Mouse (Mus musculus) embryo, embryonic 9.5 days (tissue): ENCODE measurements around the gene Tma7.
A peak's percentile ranks its signal among the peaks of the same experiment; 100 is the strongest.

Experiments
- DNase-seq: peaks from one replicate; pipeline ENCODE4 v3.0.0-alpha.2; 2017; ENCODE audit errors: extremely low spot score

Gene Tma7

DNA sequence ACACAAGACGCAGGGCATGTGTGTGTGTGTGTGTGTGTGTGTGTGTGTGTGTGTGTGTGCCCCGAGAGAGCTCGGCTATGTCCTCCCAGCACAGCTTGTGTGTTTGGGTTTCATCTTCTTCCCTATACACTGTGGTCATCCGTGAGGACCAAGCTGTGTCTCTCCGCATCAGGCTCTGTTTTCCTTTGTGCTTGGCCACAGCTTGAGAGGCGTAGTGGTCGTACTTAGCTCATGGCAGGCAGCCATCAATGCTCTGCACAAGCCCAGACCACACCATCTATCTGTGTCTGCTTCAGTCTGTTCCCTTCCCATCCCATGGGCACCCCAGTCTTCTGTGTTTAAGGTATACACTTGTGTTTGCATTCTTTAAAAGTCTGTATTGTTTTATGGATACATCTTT is 41.0 kb downstream of the Tma7 start:
- DNase-seq, result no peak

DNA sequence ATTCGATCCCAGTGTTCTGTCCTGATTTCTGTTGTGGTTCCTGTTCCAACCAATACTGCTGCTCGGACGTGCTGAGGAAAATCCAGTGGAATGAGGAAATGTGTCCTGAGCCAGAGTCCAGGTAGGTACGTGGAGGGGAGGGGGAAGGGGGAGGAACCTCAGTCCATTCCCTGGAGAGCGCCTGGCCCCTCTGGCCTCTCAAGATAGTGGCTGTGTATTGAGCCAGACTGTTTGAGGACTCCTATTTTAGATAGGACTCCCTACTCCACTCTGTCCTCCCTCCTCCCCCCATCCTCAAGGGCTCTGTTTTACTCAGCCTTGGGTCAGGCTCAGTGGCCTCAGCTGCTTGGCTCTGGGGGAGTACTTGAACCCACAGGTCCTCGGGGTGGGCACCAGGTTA is 41.5 kb downstream of the Tma7 start:
- no peak for DNase-seq

DNA sequence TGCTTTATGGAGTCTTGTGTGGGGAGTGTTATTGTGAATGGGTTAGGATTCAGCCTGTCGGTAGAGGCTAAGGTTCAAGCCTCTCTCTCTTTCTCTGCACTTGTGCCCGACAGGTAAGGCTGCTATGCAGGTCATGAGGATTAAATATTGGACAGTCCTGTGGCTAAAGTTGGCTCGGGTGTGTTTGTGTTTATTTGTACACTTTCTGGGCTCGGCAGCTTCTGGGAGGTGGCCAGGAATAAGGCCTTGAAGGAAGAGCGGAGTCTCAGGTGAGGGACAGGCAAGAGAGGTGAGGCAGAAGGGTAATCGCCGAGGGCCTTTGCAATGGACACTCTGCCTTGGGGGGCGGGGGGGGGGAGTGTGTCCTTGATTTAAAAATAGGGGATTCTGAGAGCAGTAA is 42.2 kb downstream of the Tma7 start:
- DNase-seq, result no peak

DNA sequence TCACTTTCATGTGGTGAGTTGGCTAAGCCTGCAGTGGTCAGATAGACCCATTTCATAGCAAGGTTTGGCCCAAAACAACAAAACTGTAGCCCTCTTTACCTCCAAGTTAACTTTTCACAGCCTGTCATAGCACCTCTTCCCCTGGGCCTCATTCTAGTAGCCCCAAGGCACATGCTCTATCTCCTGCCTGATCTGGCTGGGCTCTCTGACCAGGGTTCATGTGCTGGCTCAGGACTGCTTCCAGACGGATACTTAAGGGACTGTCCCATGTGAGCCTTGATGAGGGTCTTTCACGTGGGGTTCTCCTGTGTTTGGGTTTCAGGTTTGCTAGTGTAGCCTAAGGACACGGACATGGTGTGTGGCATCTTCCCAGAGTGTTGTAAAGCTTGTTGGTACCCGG is 42.7 kb downstream of the Tma7 start:
- DNase-seq, result no peak

DNA sequence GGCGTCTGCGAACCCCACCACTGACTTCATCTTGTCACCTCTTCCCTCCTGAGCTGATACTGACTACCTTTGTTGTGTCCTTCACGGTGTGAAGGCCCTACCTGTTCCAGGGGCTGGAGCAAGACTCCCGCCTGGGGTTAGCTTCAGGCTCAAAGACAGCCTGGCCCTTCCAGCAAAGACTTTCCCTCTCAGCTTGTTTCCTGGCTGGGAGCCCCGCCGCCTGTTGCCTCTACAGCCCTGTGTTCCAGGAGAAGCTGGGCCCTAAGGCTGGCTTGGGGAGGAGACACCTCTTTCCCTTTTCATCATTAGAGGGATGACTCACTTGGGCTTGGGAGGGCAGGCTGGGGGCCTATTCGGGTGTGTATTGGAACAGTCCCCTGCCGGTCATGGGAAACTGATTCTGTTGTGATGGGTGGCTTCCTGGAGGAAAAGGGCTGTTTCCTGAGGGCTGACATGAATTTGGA is 43.5 kb downstream of the Tma7 start:
- DNase-seq, result no peak

DNA sequence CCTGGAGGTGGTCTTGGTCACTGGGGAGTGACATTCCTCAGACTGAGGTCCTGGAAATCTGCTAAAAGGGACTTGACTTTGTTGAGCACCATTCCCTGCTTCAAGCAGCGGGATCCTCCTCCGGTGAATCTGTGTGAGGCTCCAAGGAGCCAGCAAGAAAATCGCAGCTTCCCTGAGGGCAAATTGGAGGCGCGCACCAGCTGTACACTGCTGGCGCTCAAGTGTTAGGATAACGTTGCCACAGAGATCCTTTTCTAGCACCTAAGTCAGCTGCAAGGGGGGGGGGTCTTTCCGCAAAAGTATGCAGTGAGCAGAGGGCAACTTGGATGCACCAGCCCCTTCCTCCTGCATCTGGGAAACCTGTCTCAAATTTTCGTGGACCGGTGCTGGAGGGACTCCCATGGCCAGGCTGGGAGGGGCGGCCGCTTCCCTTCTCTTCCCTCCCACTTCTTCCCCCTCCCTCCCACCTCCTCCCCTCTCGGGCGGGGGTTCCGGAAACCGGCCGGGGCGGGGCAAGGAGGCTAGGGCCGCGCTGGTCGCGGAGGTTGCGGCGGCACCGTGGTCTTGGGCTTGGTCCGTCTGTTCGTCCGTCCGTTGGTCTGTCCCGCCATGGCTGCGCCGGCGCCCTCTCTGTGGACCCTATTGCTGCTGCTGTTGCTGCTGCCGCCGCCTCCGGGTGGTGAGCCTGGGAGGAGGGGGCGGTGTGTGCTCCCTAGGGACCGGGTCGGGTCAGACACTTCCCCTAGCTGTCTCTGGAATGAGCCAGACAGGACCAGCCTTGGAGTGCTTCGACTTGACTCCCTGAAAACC is 44.1 kb downstream of the Tma7 start, which contains the start of gene Shisa5:
Gene Shisa5, plus strand, starts transcription at position 480 of the 810 bp plus-strand sequence.
- peak; percentile 86 for DNase-seq

DNA sequence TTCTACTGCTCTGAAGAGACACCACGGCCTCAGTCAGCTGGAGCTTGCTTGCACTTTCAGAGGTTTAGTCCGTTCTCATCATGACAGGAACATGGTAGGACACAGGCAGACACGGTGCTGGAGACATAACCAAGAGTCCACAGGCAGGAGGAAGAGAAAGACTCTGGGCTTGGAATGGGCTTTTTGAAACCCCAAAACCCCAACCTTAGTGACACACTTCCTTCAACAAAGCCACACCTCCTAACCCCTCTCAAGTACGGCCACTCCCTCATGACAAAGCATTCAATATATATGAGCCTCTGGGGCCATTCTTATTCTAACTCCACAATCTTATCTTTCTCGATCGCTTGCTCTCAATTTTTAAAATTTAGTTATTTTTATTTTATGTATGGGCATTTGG is 50.0 kb downstream of the Tma7 start:
- no peak for DNase-seq

DNA sequence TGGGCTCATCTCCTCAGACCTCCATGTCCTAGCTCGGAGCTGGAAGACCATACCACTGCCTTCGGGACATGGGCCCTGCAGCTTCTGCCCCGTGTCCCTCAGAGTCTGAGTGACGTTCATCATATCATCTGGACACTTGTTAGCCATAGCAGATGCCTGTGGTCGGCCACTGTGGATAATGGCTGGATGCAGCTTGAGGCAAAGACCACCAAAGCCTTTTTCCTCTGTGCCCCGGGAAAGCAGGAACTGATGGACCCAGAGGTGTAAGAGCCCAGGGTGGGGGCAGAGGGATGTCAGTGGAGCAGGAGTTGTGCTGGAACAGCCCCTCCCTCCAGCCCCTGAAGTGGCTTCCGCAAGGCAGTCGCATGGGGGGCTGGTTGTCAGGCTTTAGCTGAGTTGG is 50.7 kb downstream of the Tma7 start:
- DNase-seq, result no peak

DNA sequence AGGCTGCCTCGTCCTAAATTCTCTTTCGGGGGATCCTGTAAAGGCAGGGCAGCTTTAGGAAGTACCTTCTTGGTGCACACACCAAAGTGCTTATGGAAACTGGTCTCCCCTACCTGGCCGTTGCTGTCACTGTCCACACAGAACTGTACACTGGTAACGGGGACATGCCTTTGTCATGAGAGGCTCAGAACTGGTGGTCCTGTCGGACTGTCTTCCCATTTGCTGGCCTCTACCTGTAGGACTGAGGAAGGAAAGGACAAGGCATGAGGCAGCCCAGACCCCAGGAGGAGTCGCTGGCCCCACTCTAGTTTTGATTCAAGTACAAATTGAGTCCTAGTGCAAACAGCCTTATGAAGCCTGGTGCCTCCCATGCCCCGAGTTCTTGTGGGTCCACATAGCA is 51.4 kb downstream of the Tma7 start:
- DNase-seq, result no peak

DNA sequence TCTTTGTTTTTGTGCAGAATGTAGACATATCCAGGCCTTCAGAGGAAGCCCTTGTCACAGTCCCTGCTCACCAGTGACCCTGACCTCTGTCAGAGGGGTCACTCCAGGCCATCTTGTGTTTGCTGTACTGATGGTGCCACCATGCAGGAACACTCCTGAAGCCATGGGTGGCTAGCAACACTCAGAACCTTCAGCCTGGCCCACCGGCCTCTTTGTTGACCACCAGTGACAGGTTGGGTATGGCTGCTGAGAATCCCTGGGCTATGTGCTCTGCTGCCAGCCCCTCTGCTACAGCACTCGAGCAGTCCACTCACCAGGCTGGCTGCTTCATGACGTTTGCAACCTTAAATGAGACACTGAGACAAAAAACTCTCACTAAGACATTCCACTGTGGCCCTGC is 52.1 kb downstream of the Tma7 start:
- no peak for DNase-seq

DNA sequence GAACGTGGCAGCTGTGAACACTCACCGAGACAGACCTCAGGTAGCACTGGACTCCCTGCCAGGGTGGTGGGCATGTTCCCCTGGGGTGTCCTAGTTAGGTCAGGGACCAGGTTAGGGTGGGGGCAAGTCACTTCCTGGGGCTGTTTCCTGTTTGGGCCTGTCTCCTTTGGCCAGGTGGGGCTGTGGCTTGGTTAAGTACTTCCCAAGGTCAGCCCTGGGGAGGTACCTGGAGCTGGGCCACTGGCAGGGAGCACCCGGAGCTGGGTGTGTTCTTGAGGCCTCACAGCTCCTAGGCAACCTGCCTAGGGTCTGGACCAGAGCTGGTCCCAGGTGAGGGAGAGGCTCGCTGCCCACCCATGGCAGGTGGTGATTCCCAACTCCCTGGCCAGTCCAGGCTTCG is 53.5 kb downstream of the Tma7 start:
- DNase-seq, result no peak

DNA sequence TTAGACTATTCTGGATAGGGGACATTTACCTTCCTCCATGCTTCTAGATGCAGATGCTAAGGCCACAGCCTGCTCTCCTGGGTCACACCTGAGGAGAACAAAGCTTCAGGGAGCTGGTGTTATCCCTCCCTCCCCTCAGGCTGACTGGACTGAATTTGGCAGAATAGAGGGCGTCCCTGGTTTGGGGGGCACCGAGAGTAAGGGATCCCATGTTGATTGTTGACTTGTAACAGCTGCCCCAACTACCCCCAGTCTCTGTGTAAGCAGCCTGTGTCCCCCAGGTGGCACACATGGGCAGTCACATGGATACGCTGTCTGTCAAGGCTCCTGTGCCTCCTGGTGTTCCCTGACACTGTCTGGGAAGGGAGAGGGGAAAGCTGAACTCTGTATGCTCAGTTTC is 54.0 kb downstream of the Tma7 start:
- DNase-seq, result no peak

DNA sequence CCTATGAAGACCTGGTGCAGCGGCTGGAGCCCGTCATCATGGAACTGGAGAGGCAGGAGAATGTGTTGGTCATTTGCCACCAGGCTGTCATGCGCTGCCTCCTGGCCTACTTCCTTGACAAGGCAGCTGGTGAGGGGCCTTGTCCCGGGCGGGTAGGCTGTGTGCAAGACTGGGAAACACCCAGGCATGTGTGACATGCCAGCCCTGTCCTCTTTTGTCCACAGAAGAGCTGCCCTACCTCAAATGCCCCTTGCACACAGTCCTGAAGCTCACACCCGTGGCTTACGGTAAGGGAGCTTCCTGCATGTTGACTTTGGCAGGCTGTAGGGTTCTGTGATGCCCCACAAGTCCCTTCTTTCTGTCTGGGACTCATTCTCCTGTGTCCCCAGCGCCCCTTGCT is 54.9 kb downstream of the Tma7 start:
- DNase-seq, result no peak
